Mouse (Mus musculus) inflammation-experienced regulatory T-cells, adult 16 weeks (primary cell): ENCODE results near the gene C2cd2. TPM values are rescaled to one million over a fixed set of nuclear protein-coding genes. Genes with fewer than 3 reads are reported as not detected.

ENCODE experiments used
- polyA plus RNA-seq: library from polyadenylated mRNA; unstranded; fragments of 100-300 nt; shearing (Covaris generic); gene quantifications from one replicate; pipeline ENCODE4 v1.2.1, GENCODE M21; 2017

C2cd2 gene
- polyA plus RNA-seq = 11.2 TPM

DNA sequence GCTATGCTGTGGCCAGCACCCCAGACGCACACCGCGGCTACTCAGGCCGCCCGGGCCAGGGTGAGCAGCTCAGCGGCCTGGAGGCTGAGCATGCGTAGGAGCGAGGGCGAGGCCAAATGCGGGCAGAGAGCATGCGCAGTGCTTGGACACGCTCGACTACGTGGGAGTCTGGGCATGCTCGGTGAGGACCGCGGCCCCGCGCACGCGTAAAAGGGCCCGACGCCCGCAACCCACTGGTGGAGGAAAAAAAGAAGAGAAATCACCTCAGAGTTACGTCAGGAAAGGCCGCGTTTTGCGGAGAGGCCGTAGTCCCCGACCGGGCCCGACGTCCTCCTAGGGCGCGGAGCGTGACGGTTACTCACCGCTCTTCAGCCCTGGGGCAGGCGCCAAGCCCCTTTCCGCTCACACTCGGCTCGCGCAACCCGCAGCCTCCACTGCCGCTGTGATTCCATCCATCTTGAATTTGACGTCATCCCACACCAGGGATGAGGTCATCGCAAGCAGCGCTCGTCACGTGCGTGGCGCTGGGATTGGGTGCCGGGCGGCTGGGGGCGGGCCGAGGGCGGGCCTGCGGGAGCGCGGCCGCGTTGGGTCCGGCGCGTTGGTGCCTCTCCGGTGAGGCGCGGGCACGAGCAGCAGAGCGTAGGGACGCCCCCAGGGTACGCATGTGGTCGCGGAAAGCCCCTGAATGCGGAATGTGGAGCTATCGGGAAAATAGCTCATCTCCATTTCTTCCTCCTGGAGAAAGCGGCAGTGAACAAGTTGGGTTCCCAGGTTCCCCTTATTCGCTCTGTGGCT, at the start of gene C2cd2, which contains the start of gene Zbtb21:
TSS of gene C2cd2 (minus strand) at position 448 of the 798 bp plus-strand sequence.
TSS of gene Zbtb21 (minus strand) at position 472 of the 798 bp plus-strand sequence.

DNA sequence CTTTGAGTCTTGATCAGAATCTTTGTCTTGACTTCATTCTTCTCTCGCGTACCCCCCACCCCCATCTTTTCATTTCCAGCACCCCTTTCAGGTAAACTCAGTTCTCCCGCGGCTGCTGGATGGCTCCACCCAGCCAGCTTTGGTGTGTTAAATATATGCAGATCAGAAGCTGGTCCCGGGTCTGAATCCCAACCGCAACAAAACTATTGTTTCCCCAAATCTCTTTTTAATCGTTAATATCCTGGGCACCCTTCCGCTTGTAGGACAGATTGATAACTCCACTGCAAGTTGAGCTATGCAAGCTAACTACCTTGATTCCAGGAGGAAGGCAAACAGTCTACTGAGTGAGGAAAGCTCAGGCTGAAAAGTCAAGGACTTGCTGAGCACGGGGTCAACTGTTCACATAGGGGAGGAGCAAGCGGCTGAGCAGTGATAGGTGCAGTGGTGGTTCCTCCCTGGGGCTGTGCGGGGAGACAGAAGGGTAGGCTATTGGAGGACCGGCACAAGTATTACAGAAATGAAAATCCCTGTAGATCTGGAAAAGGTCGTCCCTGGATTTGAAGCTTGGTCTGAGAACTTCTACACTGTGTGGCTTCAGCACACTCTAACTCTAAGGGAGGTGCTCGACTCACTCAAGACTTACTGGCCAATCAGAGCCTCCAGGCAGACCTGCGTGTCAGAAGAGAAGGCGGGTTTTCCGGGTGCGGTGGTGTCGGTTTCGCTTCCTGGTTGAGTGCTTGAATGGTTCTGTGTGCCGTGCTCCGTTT, 34.4 kb upstream of the C2cd2 start, which contains the start of gene B230307C23Rik:
TSS of gene B230307C23Rik (plus strand) at position 700 of the 767 bp plus-strand sequence.

GRCm38 (mm10) chr16:97851741-97852319, 110.6 kb downstream of the C2cd2 start, which contains the start of gene Prdm15:
Prdm15 (minus strand) TSS chr16:97851850.

Other genes starting within 250 kb of the C2cd2 start
- gene Ripk4, start 198.8 kb downstream of the C2cd2 start, polyA plus RNA-seq = 0.79 TPM
- 28.8 TPM for gene Prdm15, start 110.7 kb downstream of the C2cd2 start, polyA plus RNA-seq
- 18.7 TPM for gene Zbtb21, start within 50 bp of the C2cd2 start, polyA plus RNA-seq
- gene B230307C23Rik, start 34.7 kb upstream of the C2cd2 start, polyA plus RNA-seq = 34.3 TPM
- gene A630089N07Rik, start 119.9 kb upstream of the C2cd2 start, polyA plus RNA-seq = 23.9 TPM